Mouse (Mus musculus) layer of hippocampus, postnatal 10 days (tissue): ENCODE measurements around the gene Pafah1b3. TPM values are rescaled to one million over a fixed set of nuclear protein-coding genes. Genes with fewer than 3 reads are reported as not detected.
A peak's percentile ranks its signal among the peaks of the same experiment; 100 is the strongest.
"Not testable (repeated sequence)": the region's sequence is repeated elsewhere in the genome, so short reads cannot be mapped to it uniquely, and the experiment has no call there.

ENCODE experiments used
- DNase-seq, 2 experiments: peaks; one replicate each; pipeline ENCODE4 v3.0.0; 2021; ENCODE audit warnings: low spot score in 2 of 2
- long read RNA-seq: library from polyadenylated mRNA; stranded (forward); transcript quantifications from one replicate; pipeline ENCODE4 v2.0.0, GENCODE M21; 2023
- total RNA-seq, 2 experiments: library from RNA; stranded (reverse); gene quantifications; 2 replicates each; pipeline ENCODE4 v1.2.3; 2021

Gene Pafah1b3
- 10 to 100 TPM; 63.0 to 67.6 TPM for total RNA-seq
- long read RNA-seq, transcript Pafah1b3-201 (6 exons, 901 nt): major isoform, 39 of 85 reads
- long read RNA-seq, transcript Pafah1b3-204 (5 exons, 859 nt): minor isoform, 33 of 85 reads
- long read RNA-seq, partial matches to known transcripts: 9 of 85 reads
- long read RNA-seq, other reads (novel, unspliced or antisense): 3 of 85 reads

DNA sequence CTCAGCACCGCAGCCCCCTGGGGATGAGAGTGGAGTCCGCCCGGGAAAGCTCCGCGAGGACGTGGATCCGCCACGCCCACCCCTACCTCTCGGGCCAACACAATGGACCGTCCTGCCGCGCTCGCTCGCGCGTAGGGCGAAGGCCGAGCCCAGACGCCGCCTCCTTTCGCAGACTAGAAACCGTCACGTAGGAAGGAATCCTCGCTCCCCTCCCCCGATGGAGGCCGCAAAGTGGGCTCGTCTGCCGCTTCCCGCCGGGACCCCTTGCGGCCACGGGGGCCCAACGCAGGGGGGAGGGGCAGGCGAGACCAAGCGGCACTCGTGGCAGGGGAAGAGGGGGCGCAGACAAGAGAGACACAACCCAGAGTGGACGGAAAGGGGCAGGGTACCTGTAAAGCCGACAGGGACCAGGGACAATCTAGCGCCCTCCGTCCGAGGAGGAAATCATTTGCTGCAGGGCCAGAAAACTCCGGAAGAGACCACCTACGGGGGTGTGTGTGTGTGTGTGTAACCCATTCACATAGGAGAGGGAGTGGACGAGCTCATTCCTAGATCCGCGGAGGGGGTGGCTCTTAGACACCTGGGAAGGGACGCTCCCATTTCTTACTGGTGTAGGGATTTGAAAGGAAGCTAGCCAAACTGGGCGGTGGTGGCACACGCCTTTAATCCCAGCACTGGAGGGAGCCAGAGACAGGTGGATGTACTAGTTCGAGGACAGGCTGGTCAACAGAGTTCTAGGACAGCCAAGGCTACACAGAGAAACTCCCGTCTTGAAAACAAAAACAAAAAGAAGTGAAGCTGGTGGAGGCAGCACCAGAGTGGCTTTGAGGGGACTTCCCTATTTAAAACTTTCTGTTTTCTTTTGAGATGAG is at the start of gene Pafah1b3:
TSS of gene Pafah1b3 (minus strand) at position 533 of the 872 bp plus-strand sequence.
- DNase-seq: peak; percentile 79 to 83

DNA sequence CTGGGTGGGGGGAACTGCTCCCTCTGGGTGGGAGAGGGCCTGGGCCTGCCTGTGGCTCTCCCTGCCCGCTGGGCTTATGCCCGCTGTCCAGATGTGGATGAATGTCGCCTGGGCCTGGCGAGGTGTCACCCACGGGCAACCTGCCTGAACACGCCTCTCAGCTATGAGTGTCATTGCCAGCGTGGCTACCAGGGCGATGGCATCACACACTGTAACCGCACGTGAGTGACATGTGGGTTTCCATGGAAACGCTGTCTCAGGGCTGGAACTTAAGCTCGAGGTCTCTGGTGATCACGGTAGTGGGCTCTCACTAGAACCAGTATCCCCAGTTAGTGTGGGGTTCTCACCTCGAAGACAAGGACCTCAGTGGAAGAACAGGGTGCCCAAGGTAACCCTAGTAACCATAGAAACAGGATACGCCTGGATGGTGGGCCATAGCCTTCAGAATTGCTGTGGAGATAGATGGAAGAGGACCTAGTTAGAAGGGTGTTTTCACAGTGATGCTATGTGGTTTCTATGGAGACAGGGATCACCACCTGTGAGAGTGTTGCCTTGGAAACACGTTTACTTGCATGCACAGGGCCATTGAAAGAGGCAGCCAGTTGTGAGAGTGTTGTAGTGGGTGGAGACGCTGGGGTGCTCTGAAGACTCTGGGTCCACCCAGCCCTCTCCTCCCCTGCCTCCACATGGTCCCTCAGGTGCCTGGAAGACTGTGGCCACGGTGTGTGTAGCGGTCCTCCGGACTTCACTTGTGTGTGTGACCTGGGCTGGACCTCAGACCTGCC is 43.4 kb upstream of the Pafah1b3 start:
- peak; percentile 42 to 48 for DNase-seq

DNA sequence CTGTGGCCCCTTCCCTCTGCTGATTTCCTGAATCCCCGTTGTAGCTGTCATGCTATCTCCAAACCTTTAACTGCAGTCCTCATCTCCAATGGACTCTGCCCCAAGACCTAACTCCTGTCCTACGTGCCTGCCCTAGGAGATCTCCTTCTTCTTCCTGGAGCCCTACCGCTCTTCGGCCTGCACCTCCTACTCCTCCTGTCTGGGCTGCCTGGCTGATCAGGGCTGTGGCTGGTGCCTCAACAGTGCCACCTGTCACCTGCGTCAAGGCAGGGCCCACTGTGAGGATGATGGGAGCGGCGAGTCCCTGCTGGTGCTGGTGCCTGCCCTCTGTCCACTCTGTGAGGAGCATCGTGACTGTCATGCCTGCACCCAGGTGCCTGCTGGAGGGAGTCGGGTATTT is 41.5 kb upstream of the Pafah1b3 start:
- no peak for DNase-seq

DNA sequence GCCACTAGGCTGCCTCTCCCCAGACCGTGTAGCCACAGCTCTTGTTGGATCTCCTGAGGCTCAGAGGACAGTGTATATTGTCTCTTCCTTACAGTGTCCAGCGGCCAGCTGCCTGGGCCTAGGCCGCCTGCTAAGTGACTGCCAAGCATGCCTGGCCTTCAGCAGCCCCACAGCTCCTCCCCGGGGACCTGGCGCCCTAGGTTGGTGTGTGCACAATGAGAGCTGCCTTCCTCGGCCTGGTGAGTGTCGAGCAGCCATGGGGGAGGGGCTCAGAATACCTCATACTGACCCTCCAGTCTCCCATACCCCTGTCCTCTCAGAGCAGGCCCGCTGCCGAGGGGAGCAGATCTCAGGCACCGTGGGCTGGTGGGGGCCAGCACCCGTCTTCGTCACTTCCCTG is 36.7 kb upstream of the Pafah1b3 start:
- DNase-seq: no peak

DNA sequence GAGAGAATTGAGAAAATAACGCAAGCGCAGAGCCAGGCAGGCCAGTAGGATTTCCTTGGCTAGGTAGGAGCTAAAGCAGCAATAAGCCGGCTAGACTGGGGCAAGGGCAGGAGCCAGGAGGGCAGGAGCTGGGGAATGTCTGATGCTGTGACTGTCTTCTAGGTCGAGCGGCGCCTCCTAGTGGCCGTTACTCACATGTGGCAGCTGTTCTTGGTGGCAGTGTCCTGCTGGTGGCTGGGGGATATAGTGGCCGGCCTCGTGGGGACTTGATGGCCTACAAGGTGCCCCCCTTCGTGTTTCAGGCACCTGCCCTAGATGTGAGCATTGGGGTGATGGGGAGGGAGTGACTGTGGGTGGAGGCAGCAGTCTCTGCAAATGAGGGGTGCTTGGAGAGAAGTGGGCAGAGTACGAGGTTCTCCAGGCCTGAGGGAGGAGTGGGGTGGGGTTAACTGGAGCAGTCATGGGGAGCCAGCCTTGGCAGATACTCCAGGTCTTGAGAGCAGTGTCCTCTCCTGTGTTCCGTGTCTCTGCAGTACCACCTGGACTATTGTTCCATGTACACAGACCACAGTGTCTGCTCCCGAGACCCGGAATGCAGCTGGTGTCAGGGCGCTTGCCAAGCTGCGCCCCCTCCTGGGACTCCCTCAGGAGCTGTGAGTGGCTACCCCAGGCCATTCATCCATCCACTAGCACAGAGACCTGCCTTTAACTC is 36.0 kb upstream of the Pafah1b3 start:
- DNase-seq: peak; percentile 74 to 75

DNA sequence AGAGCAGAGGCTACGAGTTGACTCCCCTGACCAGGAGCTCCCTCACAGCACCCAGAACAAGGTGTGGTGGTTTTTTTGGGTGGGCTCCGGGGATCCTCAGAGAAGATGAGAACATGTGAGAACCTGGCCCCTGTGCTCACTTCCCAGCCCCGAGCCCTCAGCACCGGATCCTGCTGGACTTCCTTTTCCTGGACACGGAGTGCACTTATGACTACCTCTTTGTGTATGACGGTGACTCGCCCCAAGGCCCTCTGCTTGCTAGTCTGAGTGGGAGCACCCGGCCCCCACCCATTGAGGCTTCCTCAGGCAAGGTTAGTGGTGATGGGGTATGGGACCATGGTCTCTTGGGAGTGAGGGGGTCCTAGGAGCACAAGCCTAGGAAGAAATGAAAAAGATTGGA is 28.4 kb upstream of the Pafah1b3 start:
- no peak for DNase-seq

DNA sequence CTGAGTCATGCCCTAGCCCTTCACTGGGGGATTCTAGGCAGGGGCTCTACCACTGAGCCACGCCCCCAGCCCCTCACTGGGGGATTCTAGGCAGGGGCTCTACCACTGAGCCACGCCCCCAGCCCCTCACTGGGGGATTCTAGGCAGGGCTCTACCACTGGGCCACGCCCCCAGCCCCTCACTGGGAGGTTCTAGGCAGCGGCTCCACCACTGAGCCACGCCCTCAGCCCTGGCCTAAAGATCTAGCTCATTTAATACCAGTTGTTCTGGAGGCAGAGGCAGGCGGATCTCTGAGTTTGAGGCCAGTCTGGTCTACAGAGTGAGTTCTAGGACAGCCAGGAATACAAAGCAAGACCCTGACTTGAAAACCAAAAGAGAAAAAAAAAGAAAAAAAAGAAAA is 27.6 kb upstream of the Pafah1b3 start:
- not testable (repeated sequence) for DNase-seq

DNA sequence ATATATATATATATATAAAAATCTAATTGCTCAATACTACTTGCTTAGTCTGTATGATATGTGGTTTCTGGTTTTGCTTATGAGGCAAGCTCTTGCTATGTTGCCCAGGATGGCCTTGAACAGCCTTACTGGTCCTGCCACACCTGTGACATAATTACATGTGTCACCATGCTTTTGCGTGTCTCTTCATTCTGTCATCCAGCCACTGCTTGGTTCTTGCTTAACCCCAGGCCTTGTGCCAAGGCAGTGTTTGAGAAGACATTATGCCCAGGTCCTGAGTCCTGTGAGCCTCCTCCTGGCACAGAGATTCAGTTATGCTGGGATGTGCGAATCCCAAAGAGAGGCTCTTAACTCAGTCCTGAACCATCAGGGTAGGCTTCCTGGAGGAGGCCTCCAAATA is 25.4 kb upstream of the Pafah1b3 start:
- no peak for DNase-seq

DNA sequence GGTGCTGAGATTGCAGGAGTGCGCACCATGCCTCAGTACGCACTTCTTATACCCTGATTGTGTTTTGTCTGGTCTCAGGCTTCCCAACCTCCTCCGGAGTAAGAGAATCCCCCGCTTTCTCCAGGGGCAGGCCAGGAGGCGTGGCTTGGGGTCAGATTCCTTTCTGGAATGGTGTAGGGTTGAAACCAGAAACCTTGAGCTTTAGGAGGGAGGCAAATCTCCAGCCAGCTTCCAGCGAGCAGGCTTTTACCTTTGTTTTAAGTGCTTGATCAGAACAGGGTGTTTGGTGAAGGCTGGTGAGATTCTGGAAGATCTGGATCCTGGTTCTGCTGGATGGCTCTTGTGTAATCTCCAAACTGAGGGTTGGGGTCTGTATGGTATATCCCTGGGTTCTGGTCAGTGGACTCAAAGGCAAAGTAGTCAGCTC is 24.3 kb upstream of the Pafah1b3 start:
- no peak for DNase-seq

DNA sequence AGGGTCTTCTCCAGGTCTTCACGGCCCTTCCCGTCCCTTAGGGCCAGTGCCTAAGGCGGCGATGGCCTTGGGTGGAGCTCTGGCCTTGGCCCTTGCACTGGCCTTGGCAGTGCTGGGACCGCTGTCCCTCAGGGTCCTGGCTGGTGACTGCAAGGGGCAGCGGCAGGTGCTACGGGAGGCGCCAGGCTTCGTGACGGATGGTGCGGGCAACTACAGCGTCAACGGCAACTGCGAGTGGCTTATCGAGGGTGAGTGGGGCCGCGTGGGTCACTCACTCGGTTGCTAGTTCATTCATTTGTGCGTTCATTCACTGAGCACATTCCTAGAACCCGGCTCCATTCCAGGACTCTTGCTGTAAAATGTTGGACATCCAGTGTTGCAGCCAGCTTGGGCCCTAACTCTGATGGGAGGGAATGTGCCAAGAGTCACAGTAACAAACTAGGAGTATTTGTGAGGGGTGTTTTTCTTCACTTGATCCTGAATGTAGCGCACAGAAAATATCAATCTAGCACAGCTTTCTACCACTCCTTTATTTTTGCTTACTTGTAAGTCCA is 19.7 kb upstream of the Pafah1b3 start:
- no peak for DNase-seq

DNA sequence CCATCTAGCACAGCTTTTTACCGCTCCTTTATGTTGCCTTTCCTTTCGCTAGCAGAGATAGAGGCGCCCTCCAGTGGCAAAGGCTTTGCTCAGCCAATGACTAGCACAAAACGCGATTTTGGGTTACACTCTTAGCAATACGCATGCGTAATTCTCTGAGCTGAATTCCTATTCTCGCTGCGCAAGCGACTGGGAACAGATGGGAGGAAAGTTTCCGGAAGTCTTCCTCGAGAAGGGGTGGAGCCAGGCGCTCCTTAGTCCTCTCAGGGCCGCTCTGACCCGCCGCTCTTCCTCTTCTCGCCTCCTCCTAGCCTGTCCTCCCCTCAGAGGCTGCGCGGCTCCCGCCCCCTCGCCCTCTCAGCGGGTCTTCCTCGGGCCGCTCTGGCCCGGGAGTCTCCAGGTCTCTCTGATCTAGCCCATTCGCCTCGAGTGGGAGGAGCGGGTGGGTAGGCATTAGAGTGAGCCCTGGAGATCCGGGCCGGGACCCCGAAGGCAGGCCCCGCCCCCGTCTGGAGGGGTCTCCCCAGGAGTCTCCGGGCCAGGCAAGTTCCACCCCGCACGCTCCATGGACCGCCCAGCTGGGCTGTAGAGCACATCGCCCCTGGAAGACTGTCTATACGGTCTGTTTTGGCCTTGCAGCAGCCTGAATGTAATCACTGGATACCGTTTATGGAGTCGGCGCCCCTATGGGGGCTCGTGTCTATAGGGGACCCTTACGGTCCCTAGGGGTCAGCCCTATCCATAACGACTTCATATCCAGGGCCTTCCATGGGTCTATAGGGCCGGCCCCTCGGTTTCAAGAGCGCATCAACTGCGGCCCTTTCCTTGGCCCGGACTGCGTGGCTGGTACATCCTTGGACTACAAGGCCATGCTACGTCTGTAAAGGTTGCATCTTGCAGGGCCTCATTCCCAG is 19.0 kb upstream of the Pafah1b3 start, which contains the start of gene Megf8:
TSS of gene Megf8 (plus strand) at position 633 of the 914 bp plus-strand sequence.
- peak; percentile 96 for DNase-seq

DNA sequence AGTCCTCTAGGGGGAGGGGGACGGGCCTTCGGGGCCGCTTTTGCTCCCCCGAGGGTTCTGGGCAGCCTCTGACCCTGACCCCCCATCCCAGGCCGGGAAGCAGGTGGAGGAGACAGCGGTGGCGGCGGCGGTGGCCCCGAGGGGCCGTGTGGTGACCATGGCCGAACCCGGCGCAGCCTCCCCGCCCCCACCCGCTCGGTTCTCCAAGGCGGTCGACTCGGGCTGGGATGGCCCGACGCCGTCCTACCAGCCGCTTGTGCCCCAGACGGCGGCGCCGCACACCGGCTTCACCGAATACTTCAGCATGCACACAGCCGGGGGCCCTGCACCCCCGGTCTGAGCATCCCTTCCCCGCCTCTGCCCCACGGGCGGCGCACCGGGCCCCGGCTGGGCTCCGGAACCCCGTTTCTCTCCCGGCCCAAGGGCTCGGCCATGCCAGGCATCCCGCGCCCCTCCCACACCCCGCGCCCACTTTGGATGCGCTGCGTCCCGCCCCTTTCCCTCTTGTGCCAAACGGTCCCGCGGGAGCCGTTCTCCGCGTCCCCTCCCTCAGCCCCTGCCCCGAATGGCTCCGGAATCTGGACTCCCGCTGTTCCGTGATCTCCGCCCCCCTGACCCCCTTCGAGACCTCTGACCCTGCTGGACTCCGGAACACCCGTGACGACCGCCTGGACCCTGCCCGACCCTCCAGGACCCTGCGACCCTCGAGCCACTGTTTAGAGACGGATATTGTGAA is 17.7 kb upstream of the Pafah1b3 start:
- peak; percentile 34 to 58 for DNase-seq

DNA sequence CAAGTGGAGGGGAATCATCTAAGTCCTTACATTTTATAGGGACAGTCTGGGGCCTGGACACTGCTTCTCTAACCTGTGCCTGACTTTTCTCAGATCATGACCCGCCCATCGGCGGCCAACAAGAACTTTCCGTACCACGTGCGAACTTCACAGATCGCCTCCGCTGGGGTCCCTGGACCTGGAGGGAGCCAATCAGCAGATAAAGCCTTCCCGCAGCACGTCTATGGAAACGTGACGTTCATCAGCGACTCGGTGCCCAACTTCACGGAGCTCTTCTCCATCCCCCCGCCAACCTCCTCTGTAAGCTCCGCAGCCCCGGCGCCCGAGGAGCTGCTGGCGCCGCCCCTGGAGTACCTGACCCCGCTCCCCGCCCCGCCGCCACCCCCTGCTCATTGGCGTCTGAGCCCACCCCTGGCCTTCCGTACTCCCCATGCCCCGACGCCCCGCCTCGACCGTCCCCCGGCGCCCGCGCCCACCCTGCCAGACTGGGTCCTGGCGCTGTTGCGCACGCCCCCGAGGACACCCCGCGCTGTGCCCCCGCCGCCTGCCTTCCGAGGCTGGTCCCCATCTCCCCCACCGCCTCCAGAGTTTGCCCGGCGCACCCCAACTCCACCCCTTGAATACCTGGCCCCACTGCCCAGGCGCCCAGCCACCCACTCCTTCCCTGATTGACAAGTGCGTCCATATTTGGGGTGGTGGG is 17.0 kb upstream of the Pafah1b3 start:
- no peak for DNase-seq

DNA sequence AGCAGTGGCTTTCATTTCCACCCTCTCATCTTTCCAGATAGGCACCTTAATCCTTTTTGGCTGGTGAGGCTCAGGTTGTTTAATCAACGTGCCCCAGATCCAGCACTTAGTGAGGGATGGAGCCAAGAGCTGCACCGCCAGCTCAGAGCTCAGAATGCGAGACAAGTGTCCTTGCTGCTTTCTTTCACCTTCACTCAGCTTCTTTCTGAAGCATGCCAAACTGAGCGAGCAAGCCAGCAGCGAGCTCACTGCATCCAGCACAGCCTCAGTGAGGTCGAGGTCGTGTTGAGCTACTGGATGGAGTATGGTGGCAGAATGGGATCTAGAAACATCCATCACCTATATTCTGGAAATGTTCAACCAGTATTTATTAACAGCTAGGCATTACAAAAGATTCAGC is 15.5 kb upstream of the Pafah1b3 start:
- no peak for DNase-seq

DNA sequence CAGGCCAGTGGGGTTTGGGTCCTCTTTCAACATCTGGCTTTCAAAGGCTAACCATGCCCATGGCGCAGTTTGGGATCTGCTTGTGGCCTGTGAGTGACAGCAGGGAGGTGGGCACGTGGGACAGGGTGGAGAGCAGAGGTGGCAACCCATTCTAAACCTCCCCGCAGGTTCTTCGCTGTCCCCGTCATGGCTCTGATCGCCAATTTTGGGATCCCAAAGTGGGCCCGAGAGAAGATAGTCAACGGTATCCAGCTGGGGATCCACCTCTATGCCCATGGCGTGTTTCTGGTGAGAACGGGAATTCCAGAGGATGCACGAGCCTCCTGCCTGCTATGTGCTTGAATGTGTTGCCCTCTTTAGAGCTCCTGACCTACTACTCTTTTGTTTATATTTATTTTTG is 13.4 kb upstream of the Pafah1b3 start:
- DNase-seq: no peak

DNA sequence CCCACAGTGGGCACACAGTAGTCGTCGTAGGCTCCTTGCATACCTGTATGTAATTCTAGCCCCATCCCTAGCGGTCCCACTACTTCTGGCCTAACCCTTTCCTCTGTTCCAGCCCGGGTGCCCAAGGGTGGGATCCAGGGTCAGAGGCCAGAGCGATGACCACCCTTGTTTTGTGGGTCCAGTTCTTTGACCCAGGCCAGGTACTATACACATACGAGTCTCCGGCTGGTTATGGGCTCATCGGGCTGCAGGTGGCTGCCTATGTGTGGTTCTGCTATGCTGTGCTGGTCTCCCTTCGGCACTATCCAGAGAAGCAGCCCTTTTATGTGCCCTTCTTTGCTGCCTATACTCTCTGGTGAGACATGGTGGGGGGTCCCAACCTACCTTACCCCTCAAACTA is 11.6 kb upstream of the Pafah1b3 start:
- DNase-seq: no peak

DNA sequence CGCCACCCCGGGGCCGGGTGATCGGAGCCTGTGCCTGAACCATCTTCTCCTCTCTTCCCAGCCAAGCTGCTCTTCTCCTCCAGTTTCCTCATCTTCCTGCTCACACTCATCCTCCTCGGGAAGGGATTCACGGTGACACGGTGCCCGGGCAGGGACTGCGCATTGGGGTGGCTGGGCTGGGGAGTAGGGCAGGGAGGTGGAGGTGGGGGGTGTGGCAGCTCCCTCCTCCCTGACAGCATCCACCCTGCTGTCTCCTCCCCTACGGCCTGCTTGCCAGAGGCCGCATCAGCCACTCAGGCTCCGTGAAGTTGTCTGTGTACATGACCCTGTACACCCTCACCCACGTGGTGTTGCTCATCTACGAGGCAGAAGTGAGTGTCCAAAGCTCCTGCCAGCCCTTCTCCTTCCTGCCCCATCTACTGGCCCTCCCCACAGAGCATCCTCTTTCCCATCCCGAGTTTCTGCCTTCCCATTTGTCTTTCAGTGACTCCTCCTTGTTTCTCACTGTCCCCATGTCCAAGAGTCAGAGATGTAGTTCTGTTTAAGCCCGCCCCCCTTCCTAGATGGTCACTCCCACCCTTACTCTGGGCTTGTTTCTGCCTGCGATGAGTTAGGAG is 11.0 kb upstream of the Pafah1b3 start:
- DNase-seq: no peak

DNA sequence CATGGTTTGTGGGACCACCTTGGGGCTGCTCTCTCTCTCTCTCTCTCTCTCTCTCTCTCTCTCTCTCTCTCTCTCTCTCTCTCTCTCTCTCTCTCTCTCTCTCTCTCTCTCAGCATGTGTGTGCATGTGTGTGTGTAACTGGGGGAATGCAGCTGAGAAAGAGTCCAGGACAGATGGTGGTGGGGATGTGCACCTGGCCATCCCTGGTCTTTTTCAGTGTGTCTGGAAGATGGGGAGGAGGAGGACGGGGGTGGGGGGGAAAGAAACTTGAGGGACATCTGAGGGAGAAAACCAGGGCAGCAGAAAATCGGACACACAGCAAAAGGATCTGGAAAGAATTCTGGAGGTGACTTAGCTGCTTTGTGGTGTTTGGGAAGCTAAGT is 8.8 kb upstream of the Pafah1b3 start:
- DNase-seq: no peak
